Mouse (Mus musculus): ENCODE results near the gene Clstn1. TPM values are rescaled to one million over a fixed set of nuclear protein-coding genes. Genes with fewer than 3 reads are reported as not detected.
A peak's percentile ranks its signal among the peaks of the same experiment; 100 is the strongest.

The Clstn1 gene
- total and polyA plus RNA-seq, 2 experiments from 2014 or later = 209 to 565 TPM

DNA sequence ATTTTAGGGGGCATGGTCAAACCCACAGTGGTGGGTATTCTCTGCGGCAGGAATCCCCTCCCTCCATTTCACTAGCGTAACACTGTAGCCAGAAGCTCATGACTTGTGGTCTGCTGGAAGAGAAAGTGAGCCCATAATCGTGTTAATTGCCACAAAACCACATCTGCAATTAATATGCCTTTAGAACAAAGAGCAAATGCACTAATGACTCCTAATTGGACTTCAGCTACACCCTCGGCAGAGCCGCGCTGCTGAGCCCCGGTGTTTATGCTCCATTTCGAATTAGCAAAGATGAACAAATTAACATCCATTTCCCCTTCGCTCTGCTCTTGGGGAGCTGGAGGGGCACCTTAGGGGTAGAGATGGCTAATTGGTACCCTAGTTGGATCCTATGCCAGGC lies 10.2 kb upstream of the Clstn1 start:
- Histone ChIP-seq H3K4me1 (ENCODE audit: insufficient read depth, low read length) (no peaks in the 10 kb centered on the region), H3K4me3 (ENCODE audit: low read depth, low read length) (no peak overlapping the region), H3K27me3 (ENCODE audit: insufficient read depth, low read length) (no peaks in the 10 kb centered on the region), H3K4me2 (ENCODE audit: low read depth, low read length, poor library complexity, severe bottlenecking) (no peak overlapping the region), H3K9ac (replicated peaks; ENCODE audit: low read length, poor library complexity, severe bottlenecking) (no peak overlapping the region), H3K27ac (ENCODE audit: low read depth, low read length) (no peak overlapping the region), H3K9me3 (ENCODE audit: low read length) (no peaks in the 10 kb centered on the region), H3K36me3 (ENCODE audit: insufficient read depth, low read length) (no peaks in the 10 kb centered on the region)
- no peak for TF ChIP-seq CTCF (IDR thresholded peaks at IDR 0.05)
- ATAC-seq (ENCODE audit: low FRiP score) (no peak), DNase-seq (ENCODE audit: low spot score) (no peak)
- 72% methylated on average over 9 of the region's 9 CpGs for WGBS

DNA sequence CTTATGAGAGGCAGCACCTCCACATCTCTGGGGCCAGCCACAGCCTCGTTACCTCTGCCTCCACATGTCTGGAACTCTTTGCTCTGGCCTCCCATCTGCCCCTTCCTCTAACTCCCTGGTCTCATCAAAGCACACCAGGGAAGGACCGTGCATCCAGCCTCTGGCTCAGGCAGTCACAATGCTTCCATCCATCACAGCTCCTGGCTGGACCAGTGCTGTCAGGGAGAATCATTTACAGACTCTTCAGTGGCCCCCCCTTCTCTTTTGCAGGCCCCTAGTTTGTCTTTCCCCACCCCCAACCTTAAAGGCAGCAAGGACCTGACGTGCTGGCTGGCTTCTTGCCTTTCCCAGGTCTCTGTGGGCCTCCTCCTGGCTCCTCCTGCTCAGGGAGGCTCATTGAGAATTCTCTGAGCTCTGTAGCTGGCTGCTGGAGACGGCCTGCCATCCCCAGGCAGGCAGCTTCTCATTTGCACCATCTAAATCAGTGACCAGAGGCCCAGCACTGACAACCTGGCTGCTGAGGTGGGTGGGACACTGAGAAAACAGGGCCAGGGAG lies 9.2 kb upstream of the Clstn1 start:
- H3K36me3 ChIP-seq (ENCODE audit: insufficient read depth, low read length) = no peaks in the 10 kb centered on the region
- H3K27me3 ChIP-seq (ENCODE audit: insufficient read depth, low read length) = no peaks in the 10 kb centered on the region
- no peaks in the 10 kb centered on the region for H3K9me3 ChIP-seq (ENCODE audit: low read length)
- TF ChIP-seq CTCF (IDR thresholded peaks at IDR 0.05) = no peak
- peak; percentile 39; the same call in 1 of the 2 replicates for ATAC-seq (ENCODE audit: low FRiP score)
- no peaks in the 10 kb centered on the region for H3K4me1 ChIP-seq (ENCODE audit: insufficient read depth, low read length)
- no peak overlapping the region for H3K4me3 ChIP-seq (ENCODE audit: low read depth, low read length)
- DNase-seq (ENCODE audit: low spot score) = no peak
- no peak overlapping the region for H3K4me2 ChIP-seq (ENCODE audit: low read depth, low read length, poor library complexity, severe bottlenecking)
- WGBS = 14% methylated on average over 4 of the region's 4 CpGs
- no peak overlapping the region; the same call in 1 of the 2 replicates for H3K27ac ChIP-seq (ENCODE audit: low read depth, low read length)
- H3K9ac ChIP-seq (replicated peaks; ENCODE audit: low read length, poor library complexity, severe bottlenecking) = no peak overlapping the region

DNA sequence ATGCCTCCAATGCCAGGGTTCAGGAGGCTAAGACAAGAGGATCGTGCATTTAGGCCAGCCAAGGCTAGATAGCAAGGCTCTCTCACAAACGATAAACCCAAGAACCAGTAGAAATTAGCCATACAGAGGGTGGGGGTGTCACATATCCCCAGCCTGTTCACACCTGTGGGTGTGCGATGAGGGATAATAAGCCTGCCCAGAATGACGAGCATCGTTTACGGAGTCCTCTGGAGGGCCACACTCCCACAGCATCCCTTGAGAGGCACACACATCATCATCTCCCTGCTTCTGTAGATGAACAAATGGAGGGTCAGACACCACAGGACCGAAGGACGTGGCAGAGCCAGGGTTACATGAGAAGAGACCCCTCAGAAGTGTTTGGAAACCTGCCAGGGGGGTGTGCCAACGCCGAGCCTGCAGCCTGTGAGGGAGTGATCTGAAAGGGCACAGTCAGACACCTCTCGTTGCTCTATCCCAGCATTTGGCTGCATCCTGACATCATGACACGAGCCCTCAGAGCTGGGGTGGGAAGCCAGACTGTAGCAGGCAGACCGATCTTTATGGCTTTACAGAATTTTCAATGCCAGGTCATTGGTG lies 8.1 kb upstream of the Clstn1 start:
- DNase-seq (ENCODE audit: low spot score) (no peak), ATAC-seq (ENCODE audit: low FRiP score) (no peak)
- H3K27me3 ChIP-seq (ENCODE audit: insufficient read depth, low read length) = no peaks in the 10 kb centered on the region
- H3K27ac ChIP-seq (ENCODE audit: low read depth, low read length) = no peak overlapping the region
- 60% methylated on average over 13 of the region's 13 CpGs for WGBS
- no peaks in the 10 kb centered on the region for H3K36me3 ChIP-seq (ENCODE audit: insufficient read depth, low read length)
- H3K4me3 ChIP-seq (ENCODE audit: low read depth, low read length) = no peak overlapping the region
- no peak for TF ChIP-seq CTCF (IDR thresholded peaks at IDR 0.05)
- no peak overlapping the region for H3K9ac ChIP-seq (replicated peaks; ENCODE audit: low read length, poor library complexity, severe bottlenecking)
- no peak overlapping the region for H3K4me2 ChIP-seq (ENCODE audit: low read depth, low read length, poor library complexity, severe bottlenecking)
- H3K9me3 ChIP-seq (ENCODE audit: low read length) = no peaks in the 10 kb centered on the region
- H3K4me1 ChIP-seq (ENCODE audit: insufficient read depth, low read length) = no peaks in the 10 kb centered on the region

DNA sequence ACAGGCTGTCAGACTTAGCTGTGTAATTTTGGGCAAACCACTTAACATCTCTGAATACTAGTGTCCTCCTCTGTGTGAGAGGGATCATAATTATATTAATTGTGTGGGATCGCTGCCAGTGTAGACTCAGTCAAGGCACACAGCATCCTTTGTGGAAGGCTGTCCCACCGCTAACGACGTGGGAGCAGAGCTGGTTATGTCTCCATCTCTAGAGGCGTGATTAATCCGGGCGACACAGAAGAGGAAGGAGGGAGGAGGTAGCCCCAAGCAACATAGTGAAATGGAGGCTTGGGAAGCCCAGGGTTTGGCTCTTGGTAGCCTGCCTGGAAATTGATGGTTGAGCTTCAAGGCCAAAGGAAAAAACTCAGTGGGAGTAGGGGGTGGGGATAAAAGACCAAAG lies 7.4 kb upstream of the Clstn1 start:
- no peak overlapping the region for H3K4me2 ChIP-seq (ENCODE audit: low read depth, low read length, poor library complexity, severe bottlenecking)
- no peak overlapping the region for H3K9ac ChIP-seq (replicated peaks; ENCODE audit: low read length, poor library complexity, severe bottlenecking)
- 23% methylated on average over 7 of the region's 7 CpGs for WGBS
- TF ChIP-seq CTCF (IDR thresholded peaks at IDR 0.05) = no peak
- no peaks in the 10 kb centered on the region for H3K27me3 ChIP-seq (ENCODE audit: insufficient read depth, low read length)
- H3K36me3 ChIP-seq (ENCODE audit: insufficient read depth, low read length) = no peaks in the 10 kb centered on the region
- ATAC-seq (ENCODE audit: low FRiP score) = no peak
- no peaks in the 10 kb centered on the region for H3K9me3 ChIP-seq (ENCODE audit: low read length)
- H3K27ac ChIP-seq (ENCODE audit: low read depth, low read length) = no peak overlapping the region
- no peaks in the 10 kb centered on the region for H3K4me1 ChIP-seq (ENCODE audit: insufficient read depth, low read length)
- peak; percentile 33 for DNase-seq (ENCODE audit: low spot score)
- no peak overlapping the region for H3K4me3 ChIP-seq (ENCODE audit: low read depth, low read length)

- H3K4me3 ChIP-seq (ENCODE audit: low read depth, low read length) = peak overlapping the region; percentile 93; the same call in 1 of the 2 replicates
- no peak overlapping the region for H3K9ac ChIP-seq (replicated peaks; ENCODE audit: low read length, poor library complexity, severe bottlenecking)
- no peak for ATAC-seq (ENCODE audit: low FRiP score)
- no peaks in the 10 kb centered on the region for H3K27me3 ChIP-seq (ENCODE audit: insufficient read depth, low read length)
- no peaks in the 10 kb centered on the region for H3K9me3 ChIP-seq (ENCODE audit: low read length)
- TF ChIP-seq CTCF (IDR thresholded peaks at IDR 0.05) = no peak
- peak overlapping the region; percentile 88; the same call in 1 of the 2 replicates for H3K27ac ChIP-seq (ENCODE audit: low read depth, low read length)
- H3K4me2 ChIP-seq (ENCODE audit: low read depth, low read length, poor library complexity, severe bottlenecking) = peak overlapping the region; percentile 95; the same call in 1 of the 2 replicates
- 88% methylated on average over 8 of the region's 8 CpGs for WGBS
- DNase-seq (ENCODE audit: low spot score) = no peak
- peaks cover 4% of the 10 kb centered on the region; the same call in 1 of the 2 replicates for H3K4me1 ChIP-seq (ENCODE audit: insufficient read depth, low read length)
- H3K36me3 ChIP-seq (ENCODE audit: insufficient read depth, low read length) = no peaks in the 10 kb centered on the region
Measured at GRCm38 (mm10) chr4:149585236-149585635, 1.0 kb upstream of the Clstn1 start.

DNA sequence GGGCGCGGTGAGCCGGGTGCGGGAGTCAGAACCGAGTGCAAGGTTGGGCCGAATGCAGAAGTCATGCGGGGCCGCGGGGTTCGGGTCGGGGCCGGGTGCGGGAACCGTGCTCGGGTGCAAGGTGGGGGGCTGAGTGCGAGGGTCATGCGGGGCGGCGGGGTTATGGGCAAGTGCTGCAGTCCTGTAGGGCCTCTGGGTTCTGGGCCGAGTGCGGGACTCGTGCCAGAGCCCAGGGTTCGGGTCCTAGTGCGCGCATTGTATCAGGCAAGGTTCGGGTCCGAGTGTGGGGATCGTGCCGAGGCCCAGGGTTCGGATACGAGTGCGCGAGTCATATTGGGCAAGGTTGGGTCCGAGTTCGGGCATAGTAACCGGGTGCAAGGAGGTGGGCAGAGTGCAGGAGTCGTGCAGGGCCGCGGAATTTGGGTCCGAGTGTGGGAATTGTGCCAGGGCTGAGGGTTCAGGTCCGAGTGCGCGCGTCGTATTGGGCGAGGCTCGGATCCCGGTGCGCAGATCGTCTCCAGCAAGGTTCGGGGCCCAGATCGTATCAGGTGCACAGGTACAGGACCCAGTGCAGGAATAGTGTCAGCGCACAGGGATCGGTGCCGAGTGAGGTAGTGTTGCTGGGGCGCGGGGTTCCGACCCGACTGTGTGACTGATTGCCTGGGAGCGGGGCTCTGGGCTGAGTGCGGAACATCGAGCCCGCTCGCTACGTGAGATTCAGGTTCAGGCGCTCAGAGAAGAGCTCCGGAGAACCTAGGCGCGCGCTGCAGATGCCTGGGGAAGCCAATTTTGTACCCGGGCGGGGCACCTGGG lies 721 bp downstream of the Clstn1 start:
- H3K27ac ChIP-seq (ENCODE audit: low read depth, low read length) = peak overlapping the region; percentile 88
- H3K4me2 ChIP-seq (ENCODE audit: low read depth, low read length, poor library complexity, severe bottlenecking) = peak overlapping the region; percentile 95
- peaks cover 4% of the 10 kb centered on the region; the same call in 1 of the 2 replicates for H3K4me1 ChIP-seq (ENCODE audit: insufficient read depth, low read length)
- H3K4me3 ChIP-seq (ENCODE audit: low read depth, low read length) = peak overlapping the region; percentile 93
- no peaks in the 10 kb centered on the region for H3K9me3 ChIP-seq (ENCODE audit: low read length)
- TF ChIP-seq CTCF (IDR thresholded peaks at IDR 0.05) = no peak
- H3K27me3 ChIP-seq (ENCODE audit: insufficient read depth, low read length) = no peaks in the 10 kb centered on the region
- no peaks in the 10 kb centered on the region for H3K36me3 ChIP-seq (ENCODE audit: insufficient read depth, low read length)
- peak overlapping the region; percentile 94 for H3K9ac ChIP-seq (replicated peaks; ENCODE audit: low read length, poor library complexity, severe bottlenecking)
- under 1% methylated on average over 72 of the region's 72 CpGs for WGBS
- ATAC-seq (ENCODE audit: low FRiP score) (peak; percentile 74), DNase-seq (ENCODE audit: low spot score) (peak; percentile 60)

Measured in midbrain, postnatal 0 days (tissue).